Mouse (Mus musculus) liver, adult 2 months (tissue): ENCODE results near the gene Gm45713.

Source experiments
- CTCF ChIP-seq: fragments of 200-500 bp; IDR thresholded peaks from 2 replicates; pipeline ENCODE4 v1.5.1; 2011; ENCODE audit warnings: low read depth, low read length, control low read depth
- POLR2A ChIP-seq: fragments of 200-500 bp; IDR thresholded peaks from 2 replicates; pipeline ENCODE4 v1.6.1; 2011; ENCODE audit warnings: low read length, control low read depth; ENCODE audit not compliant: insufficient read depth; ENCODE audit errors: extremely low read depth

- TF ChIP-seq CTCF (no peak), POLR2A (no peak)
Observed at GRCm38 (mm10) chr7:45123186-45123570, 12.9 kb downstream of the Gm45713 start.
